Mouse (Mus musculus): ENCODE data around the gene Try4.

- TF ChIP-seq POLR2A (IDR thresholded peaks at IDR 0.05; ENCODE audit: insufficient read depth, low read depth, low read length) (no peak), CTCF (IDR thresholded peaks at IDR 0.05) (no peak)
Observed at GRCm38 (mm10) chr6:41298255-41298654, 3.8 kb upstream of the Try4 start.
